Mouse (Mus musculus): ENCODE data around the gene A430033K04Rik. TPM values are rescaled to one million over a fixed set of nuclear protein-coding genes. Genes with fewer than 3 reads are reported as not detected.

A430033K04Rik gene
- polyA plus RNA-seq, 1 experiment from 2014 or later: 14.0 TPM

- H3K27me3 ChIP-seq (ENCODE audit: insufficient read depth, low read length): no peaks in the 10 kb centered on the region
- H3K27ac ChIP-seq (ENCODE audit: low read depth): no peak overlapping the region
- ATAC-seq (ENCODE audit: insufficient read depth) (no peak), DNase-seq (no peak)
- 44% methylated on average over 4 of the region's 4 CpGs for WGBS
- H3K4me1 ChIP-seq (ENCODE audit: insufficient read depth): no peaks in the 10 kb centered on the region
- H3K4me2 ChIP-seq: no peak overlapping the region
- H3K4me3 ChIP-seq (ENCODE audit: low read depth, low read length): no peak overlapping the region
- no peaks in the 10 kb centered on the region for H3K9me3 ChIP-seq (ENCODE audit: low read depth, low read length)
- TF ChIP-seq CTCF (IDR thresholded peaks at IDR 0.05; ENCODE audit: low read depth): no peak
- H3K36me3 ChIP-seq (ENCODE audit: insufficient read depth): no peaks in the 10 kb centered on the region
- no peak overlapping the region for H3K9ac ChIP-seq
Measured at GRCm38 (mm10) chr5:138694496-138695167, 72.0 kb downstream of the A430033K04Rik start.

- Histone ChIP-seq H3K9ac (no peak overlapping the region), H3K4me2 (no peak overlapping the region), H3K9me3 (ENCODE audit: low read depth, low read length) (no peaks in the 10 kb centered on the region), H3K4me3 (ENCODE audit: low read depth, low read length) (no peak overlapping the region), H3K27ac (ENCODE audit: low read depth) (no peak overlapping the region), H3K27me3 (ENCODE audit: insufficient read depth, low read length) (no peaks in the 10 kb centered on the region), H3K4me1 (ENCODE audit: insufficient read depth) (no peaks in the 10 kb centered on the region), H3K36me3 (ENCODE audit: insufficient read depth) (no peaks in the 10 kb centered on the region)
- 35% methylated on average over 6 of the region's 6 CpGs for WGBS
- DNase-seq (no peak), ATAC-seq (ENCODE audit: insufficient read depth) (no peak)
- TF ChIP-seq CTCF (IDR thresholded peaks at IDR 0.05; ENCODE audit: low read depth): no peak
Measured at GRCm38 (mm10) chr5:138697466-138697865, 74.8 kb downstream of the A430033K04Rik start.

Small RNA genes within 50 kb of the gene (microRNA-seq; reads per million reads assigned to microRNA genes)
- not detected for gene Gm24082 (ENCODE audit: borderline number of aligned reads)

Other genes starting within 250 kb of the A430033K04Rik start
- 35.5 and 41.9 TPM in 2 replicates for gene Zfp157, start 181.4 kb upstream of the A430033K04Rik start, polyA plus RNA-seq (2014; fragmentation: Nextera tagmentation; extraction: Ambion mirVana)
- gene 1700123K08Rik, start 58.1 kb upstream of the A430033K04Rik start, polyA plus RNA-seq (2014; fragmentation: Nextera tagmentation; extraction: Ambion mirVana): not detected in 2 replicates
- 78.6 and 85.0 TPM in 2 replicates for gene Zfp68, start 3.1 kb upstream of the A430033K04Rik start, polyA plus RNA-seq (2014; fragmentation: Nextera tagmentation; extraction: Ambion mirVana)
- 7.3 and 8.4 TPM in 2 replicates for gene Fam20c, start 131.7 kb downstream of the A430033K04Rik start, polyA plus RNA-seq (2014; fragmentation: Nextera tagmentation; extraction: Ambion mirVana)
- not detected in 2 replicates for gene Gm5294, start 197.2 kb downstream of the A430033K04Rik start, polyA plus RNA-seq (2014; fragmentation: Nextera tagmentation; extraction: Ambion mirVana)

Data from lung, embryonic 14.5 days (tissue).